Mouse (Mus musculus) layer of hippocampus, postnatal 10 days (tissue): ENCODE results near the gene Nup54. TPM values are rescaled to one million over a fixed set of nuclear protein-coding genes. Genes with fewer than 3 reads are reported as not detected.
A peak's percentile ranks its signal among the peaks of the same experiment; 100 is the strongest.

Experiments used
- DNase-seq, 2 experiments: peaks; one replicate each; pipeline ENCODE4 v3.0.0; 2021; ENCODE audit warnings: low spot score in 2 of 2
- microRNA-seq, 2 experiments: library from miRNA; unstranded; fragments of <30 nt; microRNA quantifications; one replicate each; pipeline ENCODE4 v1.2.0; 2021
- total RNA-seq, 2 experiments: library from RNA; stranded (reverse); gene quantifications; 2 replicates each; pipeline ENCODE4 v1.2.3; 2021

The Nup54 gene
- total RNA-seq, 2 experiments from 2014 or later, result 33.9 to 41.7 TPM

DNA sequence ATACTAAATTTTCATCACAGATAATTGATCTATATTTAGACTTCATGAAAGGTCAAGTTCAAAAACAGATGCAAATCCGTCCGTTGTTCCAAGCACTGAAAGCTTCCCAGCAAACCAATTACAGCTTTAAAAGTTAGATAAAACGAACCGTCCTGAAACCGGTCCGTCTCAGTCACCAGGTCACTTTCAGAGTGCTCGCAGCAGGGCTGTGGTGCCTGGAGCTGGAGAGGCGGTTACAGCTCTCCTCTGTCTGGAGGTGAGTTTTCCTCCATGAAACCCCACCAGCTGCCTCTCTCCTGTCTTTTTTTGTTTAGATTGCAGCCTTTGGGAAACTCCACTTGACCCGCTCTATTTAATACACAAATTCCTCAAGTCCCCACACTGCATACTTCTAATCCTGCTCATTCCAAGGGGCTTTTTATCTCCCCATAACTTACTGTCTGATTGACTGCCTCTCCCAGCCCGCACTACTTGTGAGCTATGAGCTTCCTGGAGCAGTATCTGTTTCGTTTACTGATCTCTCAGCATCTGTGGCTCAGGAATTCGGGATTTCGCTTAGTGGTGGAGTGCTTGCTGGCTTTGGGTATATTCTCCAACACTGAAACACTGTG, 58.1 kb downstream of the Nup54 start:
- DNase-seq, result no peak

DNA sequence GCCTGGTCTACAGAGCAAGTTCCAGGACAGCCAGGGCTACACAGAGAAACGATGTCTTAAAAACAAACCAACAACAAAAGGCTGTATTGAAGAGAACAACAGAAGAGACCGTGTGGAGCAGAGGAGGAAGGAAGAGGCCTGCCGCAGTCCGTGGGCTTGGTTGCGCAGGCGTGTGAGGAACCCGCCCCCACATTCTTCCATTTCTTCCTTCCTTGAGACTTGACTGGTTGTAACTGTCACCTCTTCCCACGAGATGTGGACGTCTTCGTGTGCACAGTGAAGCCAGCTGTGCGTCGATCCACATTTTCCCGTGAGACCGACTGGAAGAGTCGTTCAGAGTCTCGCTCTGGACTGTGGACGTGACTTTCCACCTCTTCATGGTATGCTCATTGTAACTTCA, 59.7 kb downstream of the Nup54 start:
- DNase-seq, result no peak

DNA sequence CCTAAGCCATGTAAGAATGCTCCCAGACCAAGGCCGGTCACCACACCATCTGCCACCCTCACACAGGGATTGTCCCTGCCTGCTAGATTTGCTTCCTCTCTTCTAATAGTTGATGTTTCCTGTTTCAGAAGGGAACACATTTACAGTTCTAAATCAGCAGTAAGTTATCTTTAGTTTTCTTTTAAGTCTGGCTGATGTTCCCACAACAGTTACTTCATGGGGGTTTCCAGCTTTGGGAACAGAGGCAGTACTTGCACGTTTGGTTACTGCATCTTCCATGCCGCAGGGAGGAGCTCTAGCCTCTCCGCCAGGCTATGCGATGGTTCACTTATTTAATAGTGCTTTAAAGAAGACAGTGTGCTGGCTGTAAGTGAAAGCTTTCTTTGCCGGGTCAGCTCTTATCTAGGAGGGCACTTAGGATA, 60.3 kb downstream of the Nup54 start:
- DNase-seq, result no peak

DNA sequence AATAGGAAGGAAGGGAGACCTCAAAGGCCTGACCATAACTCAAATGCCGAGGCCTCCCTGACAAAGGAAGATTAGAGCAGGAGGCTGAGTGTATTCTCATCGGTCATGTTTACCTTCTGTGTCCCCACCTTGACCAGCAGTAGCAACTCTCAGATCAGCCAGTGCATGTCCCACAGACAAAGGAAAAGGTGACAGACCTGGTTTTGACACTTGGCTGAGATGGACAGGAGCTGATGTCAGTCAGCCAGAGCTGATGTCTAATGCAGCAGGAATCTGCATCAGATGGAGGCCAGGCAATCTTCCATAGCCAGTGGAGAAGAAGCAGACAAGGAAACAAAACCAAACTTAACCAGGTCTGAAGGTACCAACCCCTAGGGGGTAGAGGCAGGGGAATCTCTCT, 62.4 kb downstream of the Nup54 start:
- no peak for DNase-seq

DNA sequence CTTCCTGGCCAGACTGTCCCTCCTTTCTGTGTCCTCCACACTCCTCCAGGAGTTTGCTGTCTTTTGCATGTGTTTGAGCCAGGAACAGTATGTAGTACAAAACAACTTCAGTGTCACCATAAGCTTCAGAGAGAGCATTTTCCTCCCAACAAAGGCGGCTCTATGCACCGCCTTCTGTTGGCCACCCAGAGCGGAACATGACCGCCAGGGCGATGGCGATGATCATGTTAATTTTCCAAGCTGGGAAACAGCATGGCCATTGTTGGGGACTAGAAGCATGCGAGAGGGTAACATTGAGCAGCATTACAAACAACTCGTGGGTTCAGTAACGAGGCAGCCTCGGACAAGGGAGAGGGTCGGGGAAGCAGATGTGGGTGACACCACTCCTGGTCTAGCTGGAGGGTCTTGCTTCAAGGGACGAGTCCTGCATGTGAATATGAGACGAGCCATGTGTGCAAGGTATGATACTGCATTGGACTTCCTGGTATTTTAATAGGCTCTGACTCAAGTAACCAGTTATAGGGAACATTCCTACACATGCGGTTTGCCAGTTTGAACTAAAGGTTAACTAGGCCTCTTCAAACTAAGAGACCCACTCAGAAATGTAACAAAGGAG, 63.5 kb downstream of the Nup54 start:
- peak in 1 of 2 experiments; percentile 39 for DNase-seq

DNA sequence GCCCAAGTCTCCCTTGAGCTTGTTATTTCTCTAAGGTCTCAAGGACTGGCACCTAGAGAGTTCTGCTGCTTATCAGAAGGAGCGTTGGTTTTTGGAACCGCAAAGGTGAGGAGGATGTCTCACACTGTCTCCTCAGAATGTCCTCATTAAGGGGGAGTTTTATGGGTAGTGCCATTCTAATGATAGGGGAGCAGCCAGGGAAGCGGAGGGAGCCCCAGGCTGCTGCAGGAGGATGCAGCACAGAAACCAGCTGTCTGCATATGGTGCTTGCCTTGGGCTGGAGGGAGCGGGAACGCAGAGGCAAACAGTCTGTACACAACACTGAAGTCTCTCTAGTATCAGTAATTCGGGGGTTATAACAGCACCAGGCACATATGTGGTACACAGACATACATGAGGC, 64.1 kb downstream of the Nup54 start:
- DNase-seq, result no peak

DNA sequence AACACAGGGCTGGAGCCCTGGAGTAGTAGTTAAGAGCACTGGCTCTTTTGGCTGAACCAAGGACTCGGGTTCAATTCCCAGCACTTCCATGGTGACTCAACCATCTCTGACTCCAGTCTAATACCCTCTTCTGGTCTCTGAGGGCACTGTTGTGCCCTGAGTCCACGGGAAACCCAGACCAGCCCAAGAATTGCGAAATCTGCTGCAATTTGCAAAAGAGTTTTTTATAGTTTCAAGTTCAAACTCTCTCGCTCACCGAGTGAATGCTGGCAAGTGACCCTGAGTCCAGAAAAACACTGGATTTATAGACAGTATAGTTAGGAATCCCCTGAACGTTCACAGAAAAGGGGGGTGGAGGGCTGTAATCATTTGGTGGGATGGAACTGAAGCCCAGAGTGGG, 64.6 kb downstream of the Nup54 start:
- no peak for DNase-seq

DNA sequence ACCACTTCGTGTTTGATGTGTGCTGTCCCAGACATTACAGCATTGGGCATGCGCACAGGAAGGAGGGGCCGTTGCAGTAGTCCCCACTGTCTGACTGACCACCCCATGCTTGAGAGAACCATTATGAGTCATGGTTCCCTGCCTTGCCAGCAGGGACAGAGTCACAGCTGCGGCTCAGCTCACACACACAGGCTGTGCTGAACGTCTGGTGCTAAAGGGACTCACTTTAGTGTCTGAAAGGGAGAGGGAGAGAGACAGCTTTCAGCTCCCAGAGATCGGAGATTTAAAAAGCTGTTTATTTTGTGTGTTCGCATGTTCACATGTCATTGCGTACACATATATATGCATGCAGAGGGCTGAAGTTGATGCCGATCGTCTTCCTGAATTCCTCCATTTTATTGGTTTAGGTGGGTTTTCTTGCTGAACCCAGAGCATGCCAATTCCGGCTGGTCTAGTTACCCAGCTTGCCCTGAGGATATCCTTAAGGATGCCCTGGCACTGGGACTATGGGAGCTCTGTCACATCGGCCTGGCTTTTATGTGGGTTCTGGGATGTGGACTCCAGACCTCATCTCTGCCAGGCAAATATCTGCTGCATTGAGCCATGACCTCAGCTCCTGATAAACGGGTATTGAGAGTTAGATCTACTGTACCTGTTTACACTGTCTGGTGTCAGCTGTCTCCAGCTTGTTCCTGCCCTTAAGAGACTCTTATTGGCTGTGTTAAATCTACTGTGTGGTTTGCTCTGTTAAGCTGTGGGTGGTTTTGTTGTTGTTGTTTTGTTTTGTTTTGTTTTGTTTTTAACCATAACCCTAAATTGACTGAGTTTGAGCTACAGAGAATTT, 65.6 kb downstream of the Nup54 start:
- peak; percentile 56 to 57 for DNase-seq

DNA sequence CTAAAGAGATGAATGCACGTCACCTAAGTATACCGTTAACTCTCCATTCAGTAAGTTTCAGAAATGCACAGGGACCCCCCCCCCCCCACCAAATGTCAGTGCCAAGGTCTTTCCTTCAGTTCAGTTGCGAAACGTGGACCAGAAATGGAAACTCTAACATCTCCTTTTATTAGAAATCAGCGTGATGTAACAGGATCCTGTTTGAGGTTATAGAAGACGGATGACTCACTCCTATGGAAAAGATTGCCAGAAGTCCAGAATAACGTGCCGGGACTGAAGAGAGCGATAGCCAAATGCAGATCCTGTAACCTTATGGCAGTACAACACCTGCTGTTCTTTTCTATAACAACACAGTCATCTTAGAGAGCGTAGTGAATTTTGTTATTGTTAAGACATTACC, 66.6 kb downstream of the Nup54 start:
- DNase-seq, result no peak

DNA sequence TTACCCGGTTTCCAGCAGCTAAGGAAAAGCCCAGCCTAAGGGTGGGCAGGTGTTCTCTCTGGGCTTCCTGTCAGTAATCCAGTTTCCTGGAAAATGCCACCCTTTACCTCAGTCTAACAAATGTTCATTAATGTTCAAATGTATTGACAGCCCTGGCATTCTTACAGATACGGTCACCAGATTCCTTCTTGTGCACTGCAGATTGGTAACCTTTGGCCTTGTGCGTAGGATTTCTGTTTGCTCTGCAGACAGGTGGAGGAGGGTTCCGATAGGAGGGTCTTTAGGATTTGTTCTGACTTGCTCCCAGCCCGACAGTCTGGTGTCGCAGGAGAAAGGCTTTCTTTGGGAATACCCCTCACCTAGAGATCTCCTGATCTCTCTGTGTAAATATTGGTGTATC, 68.5 kb downstream of the Nup54 start:
- no peak for DNase-seq

Small RNA genes within 50 kb of the gene (microRNA-seq; reads per million reads assigned to microRNA genes)
- 0 reads per million in 2 experiments for gene Mir6415

Other genes starting within 250 kb of the Nup54 start
- not detected for gene U90926, start 219.8 kb downstream of the Nup54 start, total RNA-seq
- gene Ppef2, start 178.9 kb downstream of the Nup54 start, total RNA-seq, result under 1 TPM in 1 of 2 experiments, not detected in 1; 0.40 TPM
- 10 to 100 TPM; 28.8 to 32.0 TPM for gene Naaa, start 157.0 kb downstream of the Nup54 start, total RNA-seq
- 10 to 100 TPM; 23.7 to 25.9 TPM for gene Sdad1, start 124.7 kb downstream of the Nup54 start, total RNA-seq
- not detected for gene Cxcl9, start 107.1 kb downstream of the Nup54 start, total RNA-seq
- 1 to 10 TPM; 6.7 to 9.5 TPM for gene Art3, start 103.4 kb downstream of the Nup54 start, total RNA-seq
- not detected for gene Cxcl10, start 86.3 kb downstream of the Nup54 start, total RNA-seq
- 10 to 100 TPM; 96.3 to 98.5 TPM for gene Scarb2, start 71.6 kb upstream of the Nup54 start, total RNA-seq
- under 1 TPM; 0.30 to 0.80 TPM for gene Fam47e, start 119.8 kb upstream of the Nup54 start, total RNA-seq
- gene Stbd1, start 167.8 kb upstream of the Nup54 start, total RNA-seq, result 1 to 10 TPM in 1 of 2 experiments, under 1 TPM in 1; 0.98 to 1.7 TPM
- under 1 TPM; 0.50 to 0.74 TPM for gene Ccdc158, start 240.1 kb upstream of the Nup54 start, total RNA-seq
- 1 to 10 TPM; 2.5 to 3.8 TPM for gene Shroom3, start 248.2 kb upstream of the Nup54 start, total RNA-seq